Mouse (Mus musculus) MEL (cell line): ENCODE results near the gene Zfp638.

Experiments
- CTCF ChIP-seq, 3 experiments: IDR thresholded peaks in 2 of 3; conservative IDR thresholded peaks in 1 of 3; 2 replicates each; pipeline ENCODE4 v1.5.1; 2011 to 2012; ENCODE audit warnings: low read length in 3 of 3, low read depth in 2 of 3, mild to moderate bottlenecking in 2 of 3, improper control_type of control experiment in 1 of 3, inconsistent platforms in 1 of 3, mixed read lengths in 1 of 3, moderate library complexity in 1 of 3; ENCODE audit not compliant: control insufficient read depth in 1 of 3, insufficient read depth in 1 of 3, poor library complexity in 1 of 3, severe bottlenecking in 1 of 3
- ELF1 ChIP-seq: IDR thresholded peaks from 2 replicates; pipeline ENCODE4 v1.6.1; 2014; ENCODE audit warnings: low read depth, mild to moderate bottlenecking, inconsistent platforms, low read length, improper control_type of control experiment, moderate library complexity
- EP300 ChIP-seq, 2 experiments: IDR thresholded peaks; 2 replicates each; pipeline ENCODE4 v1.6.1; 2011; ENCODE audit warnings: improper control_type of control experiment in 2 of 2, low read length in 2 of 2, low read depth in 1 of 2, mild to moderate bottlenecking in 1 of 2
- HCFC1 ChIP-seq: IDR thresholded peaks from 2 replicates; pipeline ENCODE4 v1.6.1; 2012; ENCODE audit warnings: low read depth, mild to moderate bottlenecking, inconsistent platforms, low read length, improper control_type of control experiment, moderate library complexity
- MYC ChIP-seq: IDR thresholded peaks from 2 replicates; pipeline ENCODE4 v1.6.1; 2011; ENCODE audit warnings: low read depth, mild to moderate bottlenecking, low read length, improper control_type of control experiment, moderate library complexity
- NELFE ChIP-seq: IDR thresholded peaks from 2 replicates; pipeline ENCODE4 v1.6.1; 2011; ENCODE audit warnings: low read depth, low read length, improper control_type of control experiment
- POLR2A ChIP-seq, 2 experiments: IDR thresholded peaks; 2 replicates each; pipeline ENCODE4 v1.6.1; 2011 to 2012; ENCODE audit warnings: low read length in 2 of 2, mild to moderate bottlenecking in 2 of 2, control low read depth in 1 of 2, improper control_type of control experiment in 1 of 2, low read depth in 1 of 2, moderate library complexity in 1 of 2; ENCODE audit not compliant: control insufficient read depth in 1 of 2, insufficient read depth in 1 of 2, poor library complexity in 1 of 2
- POLR2AphosphoS5 ChIP-seq: IDR thresholded peaks from 2 replicates; pipeline ENCODE4 v1.6.1; 2012; ENCODE audit warnings: low read depth, borderline replicate concordance, mild to moderate bottlenecking, inconsistent platforms, low read length, moderate library complexity, mixed read lengths
- USF2 ChIP-seq, 2 experiments: IDR thresholded peaks; 2 replicates each; pipeline ENCODE4 v1.6.1; 2011 to 2012; ENCODE audit warnings: improper control_type of control experiment in 2 of 2, low read length in 2 of 2, borderline replicate concordance in 1 of 2, inconsistent platforms in 1 of 2, low read depth in 1 of 2, mild to moderate bottlenecking in 1 of 2; ENCODE audit not compliant: insufficient read depth in 1 of 2
- ZC3H11A ChIP-seq: IDR thresholded peaks from 2 replicates; pipeline ENCODE4 v1.6.1; 2012; ENCODE audit warnings: low read depth, mild to moderate bottlenecking, inconsistent platforms, low read length, improper control_type of control experiment

DNA sequence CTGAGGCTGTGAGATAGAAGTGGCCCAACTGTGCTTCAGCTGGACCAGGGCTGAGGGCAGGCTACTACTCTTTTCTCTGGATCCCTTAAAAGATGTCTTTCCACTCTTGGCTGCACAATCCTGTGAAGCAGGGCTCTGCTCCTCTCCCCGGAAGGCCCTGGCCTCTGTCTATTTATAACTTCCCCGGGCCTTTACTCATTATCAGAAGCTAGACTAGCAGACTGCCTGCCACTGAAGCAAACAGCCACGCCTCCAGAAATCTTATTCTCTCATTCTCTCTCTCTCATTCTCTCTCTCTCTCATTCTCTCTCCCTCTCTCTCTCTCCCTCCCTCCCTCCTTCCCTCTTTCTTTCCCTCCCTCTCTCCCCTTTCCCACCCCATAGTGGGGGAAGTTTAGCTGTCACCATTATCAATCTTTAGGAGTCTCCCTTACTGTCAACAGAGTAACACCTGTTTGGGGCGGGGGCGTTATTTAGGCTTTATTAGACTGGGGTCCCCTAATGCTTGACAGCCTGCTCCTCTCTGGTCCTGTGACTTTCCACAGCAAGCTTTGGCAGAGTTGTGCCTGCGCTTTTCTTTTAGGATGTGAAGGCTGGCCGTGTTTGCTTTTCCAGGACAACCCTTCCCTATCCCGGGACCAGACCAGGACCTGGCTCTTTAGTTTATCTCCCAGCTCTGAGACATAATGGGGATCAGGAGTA, 142.4 kb downstream of the Zfp638 start:
- TF ChIP-seq MYC (no peak), EP300 (IDR thresholded peaks at IDR 0.05; ENCODE audit: low read depth in 1 of 2, low read length in 2 of 2) (no peak), POLR2A (IDR thresholded peaks at IDR 0.05; ENCODE audit: control insufficient read depth in 1 of 2, insufficient read depth in 1 of 2, low read depth in 1 of 2, low read length in 2 of 2, poor library complexity in 1 of 2) (no peak), ZC3H11A (no peak), HCFC1 (no peak), CTCF (IDR thresholded peaks at IDR 0.05 in 2 of 3, conservative IDR thresholded peaks at IDR 0.05 in 1 of 3; ENCODE audit: control insufficient read depth in 1 of 3, insufficient read depth in 1 of 3, low read depth in 2 of 3, low read length in 3 of 3, poor library complexity in 1 of 3, severe bottlenecking in 1 of 3) (no peak), ELF1 (no peak), NELFE (no peak), USF2 (IDR thresholded peaks at IDR 0.05; ENCODE audit: borderline replicate concordance in 1 of 2, insufficient read depth in 1 of 2, low read depth in 1 of 2, low read length in 2 of 2) (no peak), POLR2AphosphoS5 (no peak)
